Comparison of ENCODE assay signal across 8 mouse cellular contexts in genomic region chr7:13278957-13279356, GRCm38 (mm10). TPM values are rescaled to one million over a fixed set of nuclear protein-coding genes. Genes with fewer than 3 reads are reported as not detected.
DNase-seq lines count a peak whose midpoint lies in the region; ATAC-seq and TF ChIP-seq lines count a peak whose summit lies in the region.
"Not testable (repeated sequence)": the region's sequence is repeated elsewhere in the genome, so short reads cannot be mapped to it uniquely, and the experiment has no call there.

No protein-coding gene starts in this region.

- not testable (repeated sequence) for H3K27me3 ChIP-seq in ES-Bruce4 (ENCODE audit: control insufficient read depth, insufficient read depth, low read length, poor library complexity, severe bottlenecking); forebrain, embryonic 14.5 days (replicated peaks; ENCODE audit: control insufficient read depth, insufficient read depth, low read length); kidney, embryonic 14.5 days (ENCODE audit: control insufficient read depth, insufficient read depth, low read length); liver, embryonic 14.5 days (ENCODE audit: control insufficient read depth, insufficient read depth, low read length); midbrain, embryonic 14.5 days (ENCODE audit: control insufficient read depth, insufficient read depth, low read length)

- WGBS in forebrain, embryonic 14.5 days, result 2% methylated on average over 10 of the region's 29 CpGs
- 0% methylated on average over 6 of the region's 29 CpGs for WGBS in kidney, embryonic 14.5 days
- WGBS in liver, embryonic 14.5 days (ENCODE audit: insufficient replicate concordance), result 2% methylated on average over 13 of the region's 29 CpGs
- WGBS in midbrain, embryonic 14.5 days, result 0% methylated on average over 11 of the region's 29 CpGs

- H3K4me1 ChIP-seq in ES-Bruce4 (ENCODE audit: control insufficient read depth, insufficient read depth, low read length); forebrain, embryonic 14.5 days (ENCODE audit: control insufficient read depth, insufficient read depth, low read length); kidney, embryonic 14.5 days (ENCODE audit: control insufficient read depth, insufficient read depth, low read length); liver, embryonic 14.5 days (replicated peaks; ENCODE audit: control insufficient read depth in 2 of 2, insufficient read depth in 2 of 2, low read length in 1 of 2); midbrain, embryonic 14.5 days (ENCODE audit: control insufficient read depth, insufficient read depth, low read length): not testable (repeated sequence)

- H3K9ac ChIP-seq in ES-Bruce4 (ENCODE audit: low read depth, poor library complexity, severe bottlenecking); forebrain, embryonic 14.5 days (ENCODE audit: low read length); midbrain, embryonic 14.5 days (replicated peaks; ENCODE audit: low read length): not testable (repeated sequence)
- peak overlapping the region; percentile 67; the same call in 1 of the 2 replicates for H3K9ac ChIP-seq in kidney, embryonic 14.5 days (ENCODE audit: low read depth, low read length)
- peak overlapping the region; percentile 61 for H3K9ac ChIP-seq in liver, embryonic 14.5 days (replicated peaks)

- H3K27ac ChIP-seq in ES-Bruce4 (ENCODE audit: insufficient read depth, low read length); forebrain, embryonic 14.5 days (ENCODE audit: low read depth, low read length); kidney, embryonic 14.5 days (ENCODE audit: low read depth, low read length); liver, embryonic 14.5 days; midbrain, embryonic 14.5 days (replicated peaks; ENCODE audit: low read depth, low read length): not testable (repeated sequence)

- ATAC-seq in forebrain, embryonic 14.5 days, result peak; percentile 65
- peak; percentile 35 to 52 for ATAC-seq in hematopoietic stem cell, adult 5-6 weeks (replicated peaks in 1 of 2; ENCODE audit: insufficient read depth in 1 of 2, low FRiP score in 2 of 2, low TSS enrichment in 1 of 2, low read depth in 1 of 2, poor library complexity in 2 of 2, severe bottlenecking in 2 of 2)
- ATAC-seq in kidney, embryonic 14.5 days (ENCODE audit: low FRiP score, low TSS enrichment), result peak; percentile 66
- ATAC-seq in liver, embryonic 14.5 days (ENCODE audit: insufficient read depth), result peak; percentile 74
- peak; percentile 60 for ATAC-seq in midbrain, embryonic 14.5 days (ENCODE audit: low FRiP score, low TSS enrichment)

- DNase-seq in cerebellum, adult 9-10 months, result peak; percentile 30
- not testable (repeated sequence) for DNase-seq in forebrain, embryonic 14.5 days (ENCODE audit: low spot score); liver, embryonic 14.5 days (ENCODE audit: low read depth in 3 of 3, low spot score in 3 of 3); midbrain, embryonic 14.5 days
- peak; percentile 15 to 21 for DNase-seq in spleen, postnatal 10 days (ENCODE audit: low spot score in 2 of 2)

- TF ChIP-seq POLR2A in ES-Bruce4 (IDR thresholded peaks at IDR 0.05; ENCODE audit: insufficient read depth, low read length), result not testable (repeated sequence)

- peaks cover 22% of the 10 kb centered on the region for H3K36me3 ChIP-seq in ES-Bruce4 (ENCODE audit: control insufficient read depth, insufficient read depth, low read length, poor library complexity, severe bottlenecking)
- peaks cover 36% of the 10 kb centered on the region for H3K36me3 ChIP-seq in forebrain, embryonic 14.5 days (ENCODE audit: control insufficient read depth, insufficient read depth, low read length)
- peaks cover 27% of the 10 kb centered on the region for H3K36me3 ChIP-seq in kidney, embryonic 14.5 days (ENCODE audit: control insufficient read depth, insufficient read depth, low read length)
- H3K36me3 ChIP-seq in liver, embryonic 14.5 days (replicated peaks; ENCODE audit: control insufficient read depth, insufficient read depth, low read depth), result peaks cover 35% of the 10 kb centered on the region
- H3K36me3 ChIP-seq in midbrain, embryonic 14.5 days (ENCODE audit: control insufficient read depth, insufficient read depth, low read length), result peaks cover 36% of the 10 kb centered on the region

- TF ChIP-seq EP300 in ES-Bruce4 (IDR thresholded peaks at IDR 0.05; ENCODE audit: insufficient read depth, low read depth, low read length); liver, embryonic 14.5 days (IDR thresholded peaks at IDR 0.05; ENCODE audit: low read depth): not testable (repeated sequence)

- H3K4me3 ChIP-seq in ES-Bruce4 (ENCODE audit: low read depth, low read length), result peak overlapping the region; percentile 88
- peak overlapping the region; percentile 55 for H3K4me3 ChIP-seq in forebrain, embryonic 14.5 days (ENCODE audit: low read depth, low read length)
- peak overlapping the region; percentile 65 for H3K4me3 ChIP-seq in kidney, embryonic 14.5 days (ENCODE audit: low read length)
- H3K4me3 ChIP-seq in liver, embryonic 14.5 days (ENCODE audit: insufficient read depth in 1 of 2, low read depth in 2 of 2, low read length in 2 of 2), result peak overlapping the region; percentile 87 to 95
- H3K4me3 ChIP-seq in midbrain, embryonic 14.5 days (replicated peaks; ENCODE audit: low read depth, low read length), result peak overlapping the region; percentile 67

- TF ChIP-seq CTCF in ES-Bruce4 (IDR thresholded peaks at IDR 0.05; ENCODE audit: low read depth, low read length); liver, embryonic 14.5 days (IDR thresholded peaks at IDR 0.05; ENCODE audit: low read depth): not testable (repeated sequence)

- H3K9me3 ChIP-seq in ES-Bruce4 (replicated peaks; ENCODE audit: control insufficient read depth, insufficient read depth, low read length, poor library complexity, severe bottlenecking); forebrain, embryonic 14.5 days (replicated peaks; ENCODE audit: control insufficient read depth, low read length); kidney, embryonic 14.5 days (ENCODE audit: control insufficient read depth, low read length); liver, embryonic 14.5 days (ENCODE audit: control insufficient read depth, low read length); midbrain, embryonic 14.5 days (ENCODE audit: control insufficient read depth, low read length): not testable (repeated sequence)

- H3K4me2 ChIP-seq in forebrain, embryonic 14.5 days (ENCODE audit: low read length), result peak overlapping the region; percentile 53
- H3K4me2 ChIP-seq in kidney, embryonic 14.5 days (replicated peaks; ENCODE audit: low read depth, low read length), result not testable (repeated sequence)
- peak overlapping the region; percentile 75 for H3K4me2 ChIP-seq in liver, embryonic 14.5 days (ENCODE audit: low read depth)
- H3K4me2 ChIP-seq in midbrain, embryonic 14.5 days (ENCODE audit: low read length), result peak overlapping the region; percentile 72

RNA-seq across cellular contexts. Expression of gene Zswim9, which starts 0.4 kb away (rescaled TPM):
- polyA plus RNA-seq in ES-Bruce4 (2011; ENCODE audit: insufficient read depth, insufficient read length, low read depth, missing spikeins), result 6.0 and 9.4 TPM in 2 replicates
- 7.1 and 9.0 TPM in 2 replicates for polyA plus RNA-seq in forebrain, embryonic 14.5 days (2014; fragmentation: Nextera tagmentation; extraction: Ambion mirVana)
- total RNA-seq in hematopoietic stem cell, adult 5-6 weeks (2017), result 7.1 and 7.2 TPM in 2 replicates
- polyA plus RNA-seq in kidney, embryonic 14.5 days (2014; fragmentation: Nextera tagmentation; extraction: Ambion mirVana), result 3.6 and 10.3 TPM in 2 replicates
- 1.2 and 1.8 TPM in 2 replicates for polyA plus RNA-seq in liver, embryonic 14.5 days (2012; rRNA removed)
- polyA plus RNA-seq in liver, embryonic 14.5 days (2014; fragmentation: Nextera tagmentation; extraction: Ambion mirVana), result 1.7 and 2.4 TPM in 2 replicates
- polyA plus RNA-seq in midbrain, embryonic 14.5 days (2014; fragmentation: Nextera tagmentation; extraction: Ambion mirVana), result 5.4 and 7.0 TPM in 2 replicates

RNA-seq across cellular contexts. Expression of gene Lig1, which starts 1.9 kb away (rescaled TPM):
- 157 and 181 TPM in 2 replicates for polyA plus RNA-seq in ES-Bruce4 (2011; ENCODE audit: insufficient read depth, insufficient read length, low read depth, missing spikeins)
- 54.9 and 62.0 TPM in 2 replicates for polyA plus RNA-seq in forebrain, embryonic 14.5 days (2014; fragmentation: Nextera tagmentation; extraction: Ambion mirVana)
- total RNA-seq in hematopoietic stem cell, adult 5-6 weeks (2017), result 70.4 and 138 TPM in 2 replicates
- 120 and 129 TPM in 2 replicates for polyA plus RNA-seq in kidney, embryonic 14.5 days (2014; fragmentation: Nextera tagmentation; extraction: Ambion mirVana)
- 46.1 and 70.0 TPM in 2 replicates for polyA plus RNA-seq in liver, embryonic 14.5 days (2012; rRNA removed)
- polyA plus RNA-seq in liver, embryonic 14.5 days (2014; fragmentation: Nextera tagmentation; extraction: Ambion mirVana), result 117 and 133 TPM in 2 replicates
- polyA plus RNA-seq in midbrain, embryonic 14.5 days (2014; fragmentation: Nextera tagmentation; extraction: Ambion mirVana), result 32.3 and 37.4 TPM in 2 replicates

RNA-seq across cellular contexts. Expression of gene Pla2g4c, which starts 45.5 kb away (rescaled TPM):
- polyA plus RNA-seq in ES-Bruce4 (2011; ENCODE audit: insufficient read depth, insufficient read length, low read depth, missing spikeins), result 1.0 and 1.6 TPM in 2 replicates
- polyA plus RNA-seq in forebrain, embryonic 14.5 days (2014; fragmentation: Nextera tagmentation; extraction: Ambion mirVana), result 0.35 and 0.36 TPM in 2 replicates
- total RNA-seq in hematopoietic stem cell, adult 5-6 weeks (2017), result 1.9 and 3.0 TPM in 2 replicates
- 1.2 TPM in 2 replicates for polyA plus RNA-seq in kidney, embryonic 14.5 days (2014; fragmentation: Nextera tagmentation; extraction: Ambion mirVana)
- polyA plus RNA-seq in liver, embryonic 14.5 days (2012; rRNA removed), result 1.6 and 1.8 TPM in 2 replicates
- 1.4 and 1.7 TPM in 2 replicates for polyA plus RNA-seq in liver, embryonic 14.5 days (2014; fragmentation: Nextera tagmentation; extraction: Ambion mirVana)
- polyA plus RNA-seq in midbrain, embryonic 14.5 days (2014; fragmentation: Nextera tagmentation; extraction: Ambion mirVana), result 0.51 and 1.5 TPM in 2 replicates
